8 mouse cellular contexts compared by ENCODE assay signal in genomic region chr2:146511911-146512580, GRCm38 (mm10). TPM values are rescaled to one million over a fixed set of nuclear protein-coding genes. Genes with fewer than 3 reads are reported as not detected.
A peak's percentile ranks its signal among the peaks of the same experiment; 100 is the strongest.
DNase-seq lines count a peak whose midpoint lies in the region; ATAC-seq and TF ChIP-seq lines count a peak whose summit lies in the region.

Ralgapa2 (minus strand) TSS chr2:146512344.

- peak within 1 kb of the TSS; percentile 79 for H3K4me2 ChIP-seq in heart, embryonic 12.5 days
- H3K4me2 ChIP-seq in kidney, postnatal 0 days (ENCODE audit: low read length), result peak within 1 kb of the TSS; percentile 93
- peak within 1 kb of the TSS; percentile 86 for H3K4me2 ChIP-seq in liver, embryonic 11.5 days
- peak within 1 kb of the TSS; percentile 78 for H3K4me2 ChIP-seq in stomach, embryonic 14.5 days (replicated peaks; ENCODE audit: low read depth, low read length)

- under 1% methylated on average over 55 of the region's 57 CpGs for WGBS in heart, embryonic 12.5 days
- under 1% methylated on average over 52 of the region's 57 CpGs for WGBS in kidney, postnatal 0 days
- under 1% methylated on average over 53 of the region's 57 CpGs for WGBS in liver, embryonic 11.5 days
- WGBS in stomach, embryonic 14.5 days, result under 1% methylated on average over 48 of the region's 57 CpGs

- no peaks in the 10 kb centered on the region for H3K9me3 ChIP-seq in heart, embryonic 12.5 days (replicated peaks)
- no peaks in the 10 kb centered on the region for H3K9me3 ChIP-seq in kidney, postnatal 0 days (replicated peaks; ENCODE audit: low read length)
- H3K9me3 ChIP-seq in liver, embryonic 11.5 days (ENCODE audit: control insufficient read depth, low read length), result no peaks in the 10 kb centered on the region
- H3K9me3 ChIP-seq in stomach, embryonic 14.5 days (ENCODE audit: control insufficient read depth, low read depth, low read length), result no peaks in the 10 kb centered on the region

- no peak for TF ChIP-seq CTCF in kidney, postnatal 0 days (IDR thresholded peaks at IDR 0.05; ENCODE audit: low read depth)

- peaks cover 10% of the 10 kb centered on the region for H3K4me1 ChIP-seq in heart, embryonic 12.5 days (replicated peaks)
- no peaks in the 10 kb centered on the region for H3K4me1 ChIP-seq in kidney, postnatal 0 days (replicated peaks; ENCODE audit: insufficient read depth, low read length)
- peaks cover 8% of the 10 kb centered on the region for H3K4me1 ChIP-seq in liver, embryonic 11.5 days (replicated peaks; ENCODE audit: control insufficient read depth, insufficient read depth, low read length)
- H3K4me1 ChIP-seq in stomach, embryonic 14.5 days (ENCODE audit: control insufficient read depth, insufficient read depth, low read length), result no peaks in the 10 kb centered on the region

- DNase-seq in CD4-positive helper T cell, adult 2 months (ENCODE audit: low read depth, low spot score), result peak; percentile 100
- peak; percentile 99 for DNase-seq in brain, embryonic 18.5 days (ENCODE audit: low read depth, low spot score)
- DNase-seq in kidney, postnatal 0 days (ENCODE audit: low spot score), result peak; percentile 99
- peak; percentile 97 for DNase-seq in liver, embryonic 11.5 days (ENCODE audit: low spot score)
- peak; percentile 100 for DNase-seq in naive thymus-derived CD4-positive, alpha-beta T cell, adult 2 months (ENCODE audit: low read depth)

- H3K9ac ChIP-seq in heart, embryonic 12.5 days, result peak within 1 kb of the TSS; percentile 86
- peak within 1 kb of the TSS; percentile 61 for H3K9ac ChIP-seq in kidney, postnatal 0 days (ENCODE audit: low read depth, low read length)
- H3K9ac ChIP-seq in liver, embryonic 11.5 days (ENCODE audit: low read depth, low read length), result peak within 1 kb of the TSS; percentile 88
- H3K9ac ChIP-seq in stomach, embryonic 14.5 days (replicated peaks; ENCODE audit: low read depth, low read length), result peak within 1 kb of the TSS; percentile 83

- no peaks in the 10 kb centered on the region for H3K27me3 ChIP-seq in heart, embryonic 12.5 days (replicated peaks)
- H3K27me3 ChIP-seq in kidney, postnatal 0 days (ENCODE audit: insufficient read depth, low read length), result no peaks in the 10 kb centered on the region
- H3K27me3 ChIP-seq in liver, embryonic 11.5 days (replicated peaks; ENCODE audit: control insufficient read depth, insufficient read depth, low read length), result no peaks in the 10 kb centered on the region
- H3K27me3 ChIP-seq in stomach, embryonic 14.5 days (ENCODE audit: control insufficient read depth, insufficient read depth, low read length), result no peaks in the 10 kb centered on the region

- H3K27ac ChIP-seq in heart, embryonic 12.5 days (ENCODE audit: poor library complexity, severe bottlenecking), result peak within 1 kb of the TSS; percentile 64
- peak within 1 kb of the TSS; percentile 44; the same call in 1 of the 2 replicates for H3K27ac ChIP-seq in kidney, postnatal 0 days
- peak within 1 kb of the TSS; percentile 61 for H3K27ac ChIP-seq in liver, embryonic 11.5 days (ENCODE audit: low read depth, low read length)
- 0 out of 2 replicates have a peak within 1 kb of the TSS, but pooled peaks have one; percentile 27 for H3K27ac ChIP-seq in stomach, embryonic 14.5 days (ENCODE audit: low read length)

- H3K36me3 ChIP-seq in heart, embryonic 12.5 days, result no peaks in the 10 kb centered on the region
- H3K36me3 ChIP-seq in kidney, postnatal 0 days (ENCODE audit: insufficient read depth, low read length), result no peaks in the 10 kb centered on the region
- H3K36me3 ChIP-seq in liver, embryonic 11.5 days (ENCODE audit: control insufficient read depth, insufficient read depth, low read length), result no peaks in the 10 kb centered on the region
- no peaks in the 10 kb centered on the region for H3K36me3 ChIP-seq in stomach, embryonic 14.5 days (ENCODE audit: control insufficient read depth, insufficient read depth, low read length)

- ATAC-seq in erythroid progenitor cell, adult 5-6 weeks (replicated peaks; ENCODE audit: low FRiP score, poor library complexity, severe bottlenecking), result peak; percentile 98
- ATAC-seq in heart, embryonic 12.5 days (ENCODE audit: insufficient number of reproducible peaks, low FRiP score), result peak; percentile 99
- ATAC-seq in kidney, postnatal 0 days (replicated peaks; ENCODE audit: low FRiP score, low read depth), result peak; percentile 99
- ATAC-seq in liver, embryonic 11.5 days (replicated peaks; ENCODE audit: low FRiP score), result peak; percentile 97
- peak; percentile 99 for ATAC-seq in stomach, embryonic 14.5 days (ENCODE audit: insufficient number of reproducible peaks, insufficient read depth, low FRiP score, low read depth)

- H3K4me3 ChIP-seq in heart, embryonic 12.5 days, result peak within 1 kb of the TSS; percentile 86
- peak within 1 kb of the TSS; percentile 75 for H3K4me3 ChIP-seq in kidney, postnatal 0 days (replicated peaks; ENCODE audit: low read depth, low read length)
- H3K4me3 ChIP-seq in liver, embryonic 11.5 days (ENCODE audit: low read depth, low read length), result peak within 1 kb of the TSS; percentile 93
- H3K4me3 ChIP-seq in stomach, embryonic 14.5 days (ENCODE audit: low read depth, low read length), result peak within 1 kb of the TSS; percentile 80

RNA-seq across cellular contexts. Expression of gene Ralgapa2, which starts in this region (rescaled TPM):
- 18.4 and 33.1 TPM in 2 replicates for total RNA-seq in erythroid progenitor cell, adult 5-6 weeks (2015; ENCODE audit: low replicate concordance)
- total RNA-seq in erythroid progenitor cell, adult 5-6 weeks (2017; ENCODE audit: low replicate concordance), result 22.6 and 23.8 TPM in 2 replicates
- polyA plus RNA-seq in heart, embryonic 12.5 days (2016; fragmentation: Nextera tagmentation; extraction: Ambion mirVana), result 11.3 and 13.2 TPM in 2 replicates
- 3.6 and 4.1 TPM in 2 replicates for polyA plus RNA-seq in kidney, postnatal 0 days (2015; fragmentation: Nextera tagmentation; extraction: Ambion mirVana)
- polyA plus RNA-seq in liver, embryonic 11.5 days (2014; fragmentation: Nextera tagmentation; extraction: Ambion mirVana), result 11.6 and 13.0 TPM in 2 replicates
- 10.6 and 13.8 TPM in 2 replicates for polyA plus RNA-seq in stomach, embryonic 14.5 days (2014; fragmentation: Nextera tagmentation; extraction: Ambion mirVana)

Comparison
In these comparisons a context has a peak if more than half of its experiments do, and no peak if none do; other contexts are left out.
1. Peak in every context shown above with its lines: DNase-seq, ATAC-seq, H3K4me3 ChIP-seq and H3K27ac ChIP-seq.